Mouse (Mus musculus) lung, embryonic 15.5 days (tissue): Measurements from ENCODE around the gene E130114P18Rik. TPM values are rescaled to one million over a fixed set of nuclear protein-coding genes. Genes with fewer than 3 reads are reported as not detected.
A peak's percentile ranks its signal among the peaks of the same experiment; 100 is the strongest.

ENCODE experiments used
- ATAC-seq: fragments of 200-750 bp; cut with Nextera tagmentation; 2 replicates; pipeline ENCODE4 v1.8.0; 2017; ENCODE audit warnings: moderate number of reproducible peaks, borderline replicate concordance; ENCODE audit not compliant: low FRiP score, low TSS enrichment; ENCODE audit errors: extremely low read depth
- H3K27ac ChIP-seq: fragments of 300-500 bp; sonication (generic); 2 replicates; pipeline ENCODE4 v1.5.1; 2015; ENCODE audit warnings: moderate library complexity, mild to moderate bottlenecking, inconsistent platforms
- H3K27me3 ChIP-seq: fragments of 300-500 bp; sonication (generic); 2 replicates; pipeline ENCODE4 v1.6.1; 2015; ENCODE audit warnings: inconsistent platforms
- H3K36me3 ChIP-seq: fragments of 300-500 bp; sonication (generic); 2 replicates; pipeline ENCODE4 v1.6.1; 2015; ENCODE audit warnings: inconsistent platforms
- H3K4me1 ChIP-seq: fragments of 300-500 bp; sonication (generic); 2 replicates; pipeline ENCODE4 v1.6.1; 2015; ENCODE audit warnings: inconsistent platforms
- H3K4me2 ChIP-seq: fragments of 300-500 bp; sonication (generic); 2 replicates; pipeline ENCODE4 v1.6.1; 2015; ENCODE audit warnings: inconsistent platforms, mild to moderate bottlenecking, moderate library complexity
- H3K4me3 ChIP-seq: fragments of 300-500 bp; sonication (generic); 2 replicates; pipeline ENCODE4 v1.5.1; 2015; ENCODE audit warnings: mild to moderate bottlenecking, inconsistent platforms
- H3K9ac ChIP-seq: fragments of 300-500 bp; sonication (generic); 2 replicates; pipeline ENCODE4 v1.6.1; 2015; ENCODE audit warnings: inconsistent platforms
- H3K9me3 ChIP-seq: fragments of 300-500 bp; sonication (generic); 2 replicates; pipeline ENCODE4 v1.6.1; 2016; ENCODE audit warnings: inconsistent platforms
- WGBS: fragments of 180-500 bp; shearing (Covaris S2); methylation state at CpG from one replicate; pipeline ENCODE4 v1.1.7; 2015; 5-methylcytosine and 5-hydroxymethylcytosine counted together
- polyA plus RNA-seq: library from polyadenylated mRNA; unstranded; fragments of >200 nt; fragmentation: Nextera tagmentation; extraction: Ambion mirVana; gene quantifications from 2 replicates; pipeline ENCODE4 v1.2.1, GENCODE M21; 2015

Gene E130114P18Rik
- 0.44 and 0.99 TPM in 2 replicates for polyA plus RNA-seq

DNA sequence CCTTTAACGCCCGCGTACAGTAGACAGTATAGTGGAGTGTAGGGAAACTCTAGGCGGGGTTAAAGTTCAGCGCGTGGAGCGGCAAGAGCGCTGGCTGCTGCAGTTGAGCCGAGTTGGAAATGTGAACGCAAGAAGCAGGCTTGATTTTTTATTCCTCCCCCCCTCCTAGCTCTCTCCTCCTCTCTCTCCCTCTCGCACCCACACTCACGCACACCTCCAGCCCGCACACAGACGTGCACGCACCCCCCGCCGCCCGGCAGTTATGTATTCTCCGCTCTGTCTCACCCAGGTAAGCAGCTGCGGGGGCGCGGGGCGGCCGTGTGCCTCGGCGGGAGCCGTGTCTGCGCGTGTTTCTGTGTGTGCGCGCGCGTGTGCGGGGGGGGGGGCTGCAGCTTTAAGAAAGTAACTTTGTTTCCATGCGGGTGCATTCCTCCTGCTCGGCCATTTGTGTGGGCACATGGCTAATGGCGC is at the start of gene E130114P18Rik:
Gene E130114P18Rik (minus strand): TSS at position 373 of the 471 bp plus-strand sequence.
- peaks cover 27% of the 10 kb centered on the region for H3K4me1 ChIP-seq
- peak within 1 kb of the TSS; percentile 98 for H3K9ac ChIP-seq
- H3K27ac ChIP-seq: peak within 1 kb of the TSS; percentile 95
- peak within 1 kb of the TSS; percentile 97 for H3K4me3 ChIP-seq
- H3K4me2 ChIP-seq: peak within 1 kb of the TSS; percentile 76
- H3K27me3 ChIP-seq: no peaks in the 10 kb centered on the region
- no peaks in the 10 kb centered on the region for H3K9me3 ChIP-seq
- peak; percentile 65 for ATAC-seq
- WGBS: under 1% methylated on average over 37 of the region's 37 CpGs
- peaks cover 3% of the 10 kb centered on the region; the same call in 1 of the 2 replicates for H3K36me3 ChIP-seq

DNA sequence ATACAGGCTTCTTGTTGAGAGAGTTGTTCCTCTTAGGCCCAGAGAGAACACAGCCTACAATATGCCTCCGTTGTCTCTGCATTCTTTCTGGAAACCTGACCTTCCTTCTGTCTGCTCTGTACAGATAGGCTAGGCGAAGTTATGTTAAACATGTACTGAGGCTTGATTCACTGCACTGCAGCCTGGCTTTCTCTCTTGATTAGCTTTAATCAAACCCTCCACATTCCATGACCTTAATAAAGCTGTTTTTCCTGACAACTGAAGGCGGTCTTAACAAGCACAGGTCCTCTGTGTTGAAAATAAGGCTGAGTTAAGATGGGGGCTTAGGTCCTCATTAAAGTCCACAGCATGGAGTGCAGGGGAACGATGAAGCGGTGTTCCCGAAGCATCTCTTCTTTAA is 49.2 kb upstream of the E130114P18Rik start:
- WGBS: 67% methylated on average over 6 of the region's 6 CpGs
- peaks cover 22% of the 10 kb centered on the region for H3K4me1 ChIP-seq
- no peaks in the 10 kb centered on the region for H3K36me3 ChIP-seq
- H3K4me3 ChIP-seq: no peak overlapping the region
- no peak for ATAC-seq
- H3K9ac ChIP-seq: no peak overlapping the region
- H3K9me3 ChIP-seq: no peaks in the 10 kb centered on the region
- no peak overlapping the region for H3K27ac ChIP-seq
- no peaks in the 10 kb centered on the region for H3K27me3 ChIP-seq
- H3K4me2 ChIP-seq: no peak overlapping the region

DNA sequence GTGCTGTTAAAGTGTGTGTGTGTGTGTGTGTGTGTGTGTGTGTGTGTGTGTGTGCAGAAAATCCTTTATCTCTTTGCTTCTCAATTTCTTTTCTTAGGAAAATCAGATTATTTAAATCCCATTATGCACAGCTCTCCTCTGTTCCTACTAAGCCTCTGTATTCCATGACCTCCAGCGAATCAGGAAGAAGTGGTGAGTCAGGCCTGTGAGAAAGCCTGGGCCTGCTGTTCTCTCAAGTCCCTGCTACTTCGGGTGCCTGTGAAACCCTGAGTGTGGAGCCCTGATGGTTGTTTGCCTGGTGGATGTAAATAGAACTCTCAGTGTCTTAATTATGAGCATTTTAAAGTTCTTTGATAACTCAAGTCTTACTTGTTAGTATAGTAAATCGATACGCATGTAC is 48.0 kb upstream of the E130114P18Rik start:
- Histone ChIP-seq H3K36me3 (no peaks in the 10 kb centered on the region), H3K27me3 (no peaks in the 10 kb centered on the region), H3K9ac (no peak overlapping the region), H3K4me3 (no peak overlapping the region), H3K9me3 (no peaks in the 10 kb centered on the region), H3K4me2 (no peak overlapping the region), H3K4me1 (peaks cover 22% of the 10 kb centered on the region), H3K27ac (no peak overlapping the region)
- no peak for ATAC-seq
- WGBS: 72% methylated on average over 4 of the region's 4 CpGs

DNA sequence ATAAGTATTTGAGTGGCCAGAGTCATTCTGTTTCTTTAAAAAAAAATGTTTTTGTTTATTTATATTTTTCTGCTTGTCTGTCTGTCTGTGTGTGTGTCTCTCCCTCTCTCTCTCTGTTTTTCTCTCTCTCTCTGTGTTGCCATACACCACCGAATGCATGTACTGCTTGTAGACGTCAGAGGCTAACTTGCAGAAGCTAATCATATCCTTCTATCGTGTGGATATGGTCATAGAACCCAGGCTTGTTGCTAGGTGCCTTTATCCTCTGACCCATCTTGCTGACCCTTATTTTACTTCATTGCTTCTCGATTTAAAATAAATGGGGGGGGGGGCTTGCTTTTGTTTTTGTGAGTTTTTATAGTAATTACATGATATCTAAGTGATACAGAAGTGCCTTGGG is 47.6 kb upstream of the E130114P18Rik start:
- H3K9ac ChIP-seq: no peak overlapping the region
- ATAC-seq: no peak
- H3K9me3 ChIP-seq: no peaks in the 10 kb centered on the region
- H3K4me3 ChIP-seq: no peak overlapping the region
- no peak overlapping the region for H3K4me2 ChIP-seq
- H3K27ac ChIP-seq: no peak overlapping the region
- H3K27me3 ChIP-seq: no peaks in the 10 kb centered on the region
- H3K36me3 ChIP-seq: no peaks in the 10 kb centered on the region
- 76% methylated on average over 4 of the region's 4 CpGs for WGBS
- H3K4me1 ChIP-seq: peaks cover 22% of the 10 kb centered on the region

DNA sequence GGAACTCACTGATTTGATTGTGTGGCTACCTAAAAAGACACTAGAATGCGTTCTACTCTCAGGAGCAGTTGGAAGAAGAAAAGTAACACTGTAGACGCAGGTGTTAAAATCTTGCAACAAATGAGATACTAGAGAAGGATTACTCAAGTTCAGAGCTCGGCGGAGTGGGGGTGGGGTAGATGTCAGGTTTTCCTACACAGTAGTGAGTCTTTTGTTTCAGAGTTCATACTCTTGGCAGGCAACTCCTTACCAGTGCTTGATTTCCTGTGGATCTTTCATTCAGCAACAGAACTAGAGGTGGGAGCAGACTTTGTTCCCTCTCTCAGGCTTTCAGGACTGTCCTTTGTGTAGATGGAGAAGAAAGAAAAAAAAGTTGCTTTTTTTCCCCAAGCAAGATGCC is 46.6 kb upstream of the E130114P18Rik start:
- ATAC-seq: no peak
- Histone ChIP-seq H3K36me3 (no peaks in the 10 kb centered on the region), H3K9me3 (no peaks in the 10 kb centered on the region), H3K4me3 (no peak overlapping the region), H3K9ac (no peak overlapping the region), H3K4me1 (peaks cover 22% of the 10 kb centered on the region), H3K4me2 (no peak overlapping the region), H3K27me3 (no peaks in the 10 kb centered on the region), H3K27ac (no peak overlapping the region)
- WGBS: 57% methylated on average over 4 of the region's 4 CpGs

DNA sequence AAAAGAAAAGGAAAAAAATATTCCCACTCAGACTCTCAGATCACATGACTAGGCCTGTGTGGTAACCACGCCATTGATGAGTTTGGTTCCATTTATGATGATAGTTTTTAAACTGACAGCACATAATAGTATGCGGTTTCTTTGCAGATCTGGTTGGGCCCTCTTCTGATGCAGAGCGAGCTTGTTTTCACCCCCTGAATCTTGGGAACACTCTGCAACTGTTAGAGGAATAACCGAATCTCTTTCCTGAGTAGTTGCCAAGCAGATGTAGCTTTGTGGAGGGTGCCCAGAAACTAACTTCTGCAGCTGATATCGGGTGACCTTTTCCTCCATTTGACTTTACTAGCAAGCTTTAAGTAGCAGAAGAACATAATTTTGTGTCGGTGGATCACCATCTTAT is 45.6 kb upstream of the E130114P18Rik start:
- WGBS: 77% methylated on average over 6 of the region's 6 CpGs

DNA sequence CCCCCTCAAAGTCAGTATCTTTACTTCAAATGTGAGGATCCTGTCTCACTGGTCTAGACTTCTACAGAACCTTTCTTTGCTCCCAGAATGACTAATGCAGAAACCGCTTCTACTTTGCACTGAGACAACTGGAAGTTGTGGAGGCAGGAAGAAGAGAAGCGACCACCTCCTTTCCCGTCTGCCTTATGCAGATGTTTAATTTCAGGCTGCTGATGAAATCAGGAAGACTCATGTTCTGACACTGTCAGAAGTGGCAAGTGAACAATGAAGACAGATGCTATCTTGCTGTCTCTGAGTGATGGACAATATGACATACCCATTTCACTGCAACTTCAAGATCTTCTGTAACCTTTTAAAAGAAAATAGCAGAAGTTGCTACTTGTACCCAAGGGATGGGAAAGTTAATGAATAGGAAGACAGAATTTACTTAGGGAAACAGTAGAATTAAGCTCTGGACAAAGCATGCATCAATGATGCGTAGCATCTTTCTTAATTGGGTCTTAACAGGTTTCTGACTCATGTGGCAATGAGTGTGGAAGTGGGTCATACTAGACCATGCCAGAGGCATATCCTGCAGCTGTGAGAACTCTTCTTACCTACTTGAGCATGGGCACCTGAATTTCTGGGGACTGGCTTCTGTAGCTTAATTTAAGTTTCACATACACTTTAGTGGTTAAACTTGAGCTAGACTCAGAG is 43.8 kb upstream of the E130114P18Rik start:
- H3K27me3 ChIP-seq: no peaks in the 10 kb centered on the region
- whole genome bisulfite sequencing: 79% methylated on average over 4 of the region's 4 CpGs
- no peak overlapping the region for H3K9ac ChIP-seq
- H3K4me3 ChIP-seq: no peak overlapping the region
- peaks cover 15% of the 10 kb centered on the region for H3K4me1 ChIP-seq
- no peaks in the 10 kb centered on the region for H3K36me3 ChIP-seq
- no peaks in the 10 kb centered on the region for H3K9me3 ChIP-seq
- no peak overlapping the region for H3K27ac ChIP-seq
- no peak overlapping the region for H3K4me2 ChIP-seq
- no peak for ATAC-seq

More for the DNA sequence above, 45.6 kb upstream of the E130114P18Rik start:
- Histone ChIP-seq H3K4me2 (no peak overlapping the region), H3K4me1 (peaks cover 22% of the 10 kb centered on the region), H3K27ac (no peak overlapping the region), H3K9ac (no peak overlapping the region), H3K9me3 (no peaks in the 10 kb centered on the region), H3K36me3 (no peaks in the 10 kb centered on the region), H3K4me3 (no peak overlapping the region), H3K27me3 (no peaks in the 10 kb centered on the region)
- ATAC-seq: no peak

DNA sequence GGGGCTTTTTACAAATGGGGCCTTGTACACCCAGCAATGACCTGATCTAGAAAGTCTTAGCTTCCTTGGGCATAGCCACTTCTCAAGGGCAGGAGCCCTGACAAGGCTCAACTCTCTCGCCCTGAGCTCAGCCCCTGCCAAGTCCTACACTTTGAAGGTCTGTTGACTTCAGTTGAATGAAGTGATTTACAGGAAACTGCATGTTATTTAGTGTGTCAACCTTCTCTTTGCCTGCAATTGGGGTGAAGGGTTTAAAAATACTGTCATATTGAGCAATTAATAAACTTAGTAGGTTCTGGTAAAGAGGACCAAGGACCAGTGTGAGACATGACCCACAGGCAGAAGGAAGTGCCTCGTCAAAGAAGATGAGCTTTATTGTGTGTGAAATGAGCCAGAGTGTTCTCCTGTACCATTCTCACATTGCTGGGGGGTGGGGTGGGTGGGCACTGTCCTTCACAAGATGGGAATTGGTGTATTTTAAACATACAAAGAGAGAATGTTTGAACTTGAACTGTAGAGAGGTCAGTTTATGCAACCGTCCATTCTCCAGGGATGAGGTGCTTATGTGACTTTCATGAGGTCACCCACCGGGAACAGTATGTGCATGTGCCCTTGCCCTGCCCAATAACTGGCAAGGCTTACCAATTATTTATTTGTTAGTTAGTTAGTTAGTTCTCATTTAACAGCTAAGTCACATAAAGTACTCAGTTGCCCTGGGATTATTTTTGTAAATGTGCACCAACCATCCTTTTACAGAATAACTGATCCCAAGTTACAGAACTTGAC is 42.8 kb upstream of the E130114P18Rik start:
- H3K4me1 ChIP-seq: peaks cover 19% of the 10 kb centered on the region

DNA sequence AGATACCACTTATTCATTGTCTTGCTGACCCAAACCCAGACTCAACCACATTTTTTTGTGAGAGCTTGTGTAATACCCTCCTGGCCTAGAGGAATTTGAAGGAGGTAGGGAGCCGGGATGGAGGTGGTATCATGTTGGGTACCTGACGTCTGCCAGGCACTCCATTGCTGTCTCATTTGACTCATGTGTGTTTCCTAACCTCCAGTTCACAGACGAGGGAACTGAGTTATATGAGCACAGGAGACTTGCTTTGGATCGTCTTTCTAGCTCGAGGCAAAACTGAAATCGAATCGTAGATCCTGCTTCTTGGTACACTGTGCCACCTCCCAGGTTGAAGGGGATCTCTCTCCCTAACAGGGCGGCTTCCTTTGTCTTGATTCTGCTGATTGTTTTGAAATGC is 41.2 kb upstream of the E130114P18Rik start:
- Histone ChIP-seq H3K4me2 (no peak overlapping the region), H3K4me1 (peaks cover 18% of the 10 kb centered on the region), H3K27me3 (no peaks in the 10 kb centered on the region), H3K36me3 (no peaks in the 10 kb centered on the region), H3K9me3 (no peaks in the 10 kb centered on the region), H3K27ac (no peak overlapping the region), H3K9ac (no peak overlapping the region), H3K4me3 (no peak overlapping the region)
- WGBS: 85% methylated on average over 8 of the region's 8 CpGs
- no peak for ATAC-seq

More for the DNA sequence above, 42.8 kb upstream of the E130114P18Rik start:
- H3K4me3 ChIP-seq: no peak overlapping the region
- H3K4me2 ChIP-seq: no peak overlapping the region
- no peak overlapping the region for H3K27ac ChIP-seq
- WGBS: 59% methylated on average over 4 of the region's 4 CpGs
- H3K9ac ChIP-seq: no peak overlapping the region
- no peaks in the 10 kb centered on the region for H3K9me3 ChIP-seq
- no peaks in the 10 kb centered on the region for H3K36me3 ChIP-seq
- no peak for ATAC-seq
- no peaks in the 10 kb centered on the region for H3K27me3 ChIP-seq

DNA sequence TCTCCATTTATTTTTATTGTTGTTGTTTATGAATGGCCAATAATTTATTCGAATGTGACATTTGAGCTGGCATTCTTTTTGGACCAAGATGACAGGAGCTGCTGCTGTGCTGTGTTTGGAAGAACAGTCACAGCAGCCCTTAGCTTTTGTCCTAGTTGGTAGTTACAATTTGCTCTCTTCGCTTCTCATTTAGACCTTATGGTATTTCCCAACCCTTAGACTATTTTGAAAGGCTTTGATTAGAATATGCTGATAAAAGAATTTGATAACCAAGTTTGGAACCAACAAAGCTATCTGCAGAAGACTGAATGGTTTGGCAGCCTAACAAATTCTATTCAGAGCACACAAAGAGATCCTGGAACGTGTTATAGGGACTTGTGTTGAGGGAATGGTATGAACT is 40.6 kb upstream of the E130114P18Rik start:
- Histone ChIP-seq H3K27me3 (no peaks in the 10 kb centered on the region), H3K27ac (no peak overlapping the region), H3K4me2 (no peak overlapping the region), H3K9ac (no peak overlapping the region), H3K4me3 (no peak overlapping the region), H3K4me1 (peaks cover 21% of the 10 kb centered on the region), H3K9me3 (no peaks in the 10 kb centered on the region), H3K36me3 (no peaks in the 10 kb centered on the region)
- ATAC-seq: no peak
- WGBS: 80% methylated on average over 3 of the region's 3 CpGs

DNA sequence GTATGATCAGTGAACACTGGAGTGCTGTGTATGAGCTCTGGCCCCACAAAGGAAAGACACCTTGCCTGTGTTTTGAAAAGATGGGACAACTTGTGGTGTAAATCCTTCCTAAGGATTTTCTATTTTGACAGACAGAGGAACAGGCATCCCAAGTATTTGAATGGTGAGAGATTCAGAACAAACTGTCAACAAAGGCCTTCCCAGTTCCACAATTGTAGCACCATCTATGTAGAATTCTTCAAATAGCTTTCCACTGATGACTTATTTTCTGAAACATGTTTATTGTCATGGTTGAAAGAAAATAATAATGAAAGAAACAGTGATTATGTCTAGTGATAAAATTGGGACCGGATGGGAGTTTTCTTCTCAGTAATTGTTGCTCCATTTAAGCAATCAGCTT is 39.9 kb upstream of the E130114P18Rik start:
- no peaks in the 10 kb centered on the region for H3K9me3 ChIP-seq
- H3K27ac ChIP-seq: no peak overlapping the region
- H3K4me2 ChIP-seq: no peak overlapping the region
- no peak overlapping the region for H3K4me3 ChIP-seq
- 76% methylated on average over 1 of the region's 1 CpGs for WGBS
- H3K27me3 ChIP-seq: no peaks in the 10 kb centered on the region
- H3K9ac ChIP-seq: no peak overlapping the region
- no peak for ATAC-seq
- peaks cover 17% of the 10 kb centered on the region for H3K4me1 ChIP-seq
- no peaks in the 10 kb centered on the region for H3K36me3 ChIP-seq

DNA sequence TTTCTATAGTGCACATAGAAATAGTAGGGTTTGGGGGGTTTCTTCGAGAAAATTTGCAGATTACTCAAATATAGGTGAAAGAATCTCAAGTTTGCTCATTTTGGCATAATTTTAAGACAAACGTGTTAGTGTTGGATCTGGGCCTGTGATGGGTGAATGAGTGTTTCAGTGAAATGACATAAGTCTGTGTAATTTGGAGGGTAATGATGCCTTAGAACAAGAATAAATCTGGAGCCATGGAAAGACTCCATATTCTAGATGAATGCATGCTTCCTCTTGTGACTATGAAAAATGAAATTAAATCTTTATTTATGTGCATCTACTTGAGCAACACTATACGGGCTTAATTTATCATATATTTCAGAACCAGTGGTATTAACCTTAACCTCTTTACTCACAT is 38.9 kb upstream of the E130114P18Rik start:
- Histone ChIP-seq H3K27ac (no peak overlapping the region), H3K36me3 (no peaks in the 10 kb centered on the region), H3K4me3 (no peak overlapping the region), H3K4me2 (no peak overlapping the region), H3K27me3 (no peaks in the 10 kb centered on the region), H3K9ac (no peak overlapping the region), H3K4me1 (peaks cover 17% of the 10 kb centered on the region), H3K9me3 (no peaks in the 10 kb centered on the region)
- 55% methylated on average over 3 of the region's 3 CpGs for WGBS
- no peak for ATAC-seq
